Mouse (Mus musculus): ENCODE measurements at regions not wholly inside any gene's neighbourhood (a gene's known extent, or its start where the extent isn't known, plus 50 kb on each side); places are given as distances from the start of the nearest gene placed in this dataset.

GRCm38 (mm10) chr13:106689618-106690017, 247.1 kb downstream of the Ipo11 start:
- TF ChIP-seq CTCF (conservative IDR thresholded peaks at IDR 0.05; ENCODE audit: insufficient read depth, insufficient read length, low read depth, low read length) (no peak), POLR2A (IDR thresholded peaks at IDR 0.05; ENCODE audit: low read depth, low read length) (no peak)
